Mouse (Mus musculus) thymus, adult 2 months (tissue): ENCODE data around the gene Gjc1.

Experiments used
- CTCF ChIP-seq: fragments of 200-500 bp; IDR thresholded peaks from 2 replicates; pipeline ENCODE4 v1.5.1; 2012; ENCODE audit warnings: mild to moderate bottlenecking, control low read depth, low read length, moderate library complexity, borderline replicate concordance; ENCODE audit not compliant: control insufficient read depth, poor library complexity, insufficient read depth; ENCODE audit errors: extremely low read depth
- POLR2A ChIP-seq: fragments of 200-500 bp; IDR thresholded peaks from 2 replicates; pipeline ENCODE4 v1.6.1; 2012; ENCODE audit warnings: mild to moderate bottlenecking, low read length, control low read depth, moderate library complexity; ENCODE audit not compliant: control insufficient read depth, poor library complexity, insufficient read depth; ENCODE audit errors: extremely low read depth

DNA sequence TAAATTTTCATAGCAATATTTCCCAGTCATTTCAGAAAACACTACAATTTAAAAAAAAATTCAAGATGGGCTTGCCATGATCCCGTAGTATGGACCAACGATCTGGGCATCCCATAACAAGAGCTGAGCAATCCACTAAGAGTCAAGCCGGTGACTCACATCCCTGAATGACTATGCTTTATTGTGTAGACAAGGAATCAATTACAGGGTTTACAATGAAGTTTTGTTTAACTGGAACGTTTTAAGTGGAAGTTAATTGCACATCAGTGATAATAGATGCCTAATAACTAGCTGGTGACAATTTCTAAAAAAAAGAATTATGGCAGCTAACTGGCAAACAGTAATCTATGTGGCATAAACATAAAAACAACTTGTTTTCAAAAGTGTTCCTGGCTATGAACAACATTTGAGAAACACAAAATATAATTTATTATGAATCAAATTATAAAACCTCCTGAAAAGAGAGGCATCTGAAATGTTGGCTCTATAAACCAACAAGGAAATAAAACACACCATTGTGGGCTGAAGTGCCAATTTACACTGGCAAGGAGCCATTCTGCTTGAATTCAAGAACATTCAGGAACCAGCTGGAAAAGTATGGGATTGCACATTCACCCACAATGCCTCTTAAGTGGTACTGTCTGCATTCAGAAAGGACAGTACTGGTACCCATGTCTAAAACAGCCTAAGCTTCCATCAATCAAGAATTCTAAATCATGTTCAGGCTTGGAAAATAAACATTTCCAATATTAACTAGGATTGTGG is 8.6 kb downstream of the Gjc1 start:
- TF ChIP-seq CTCF (no peak), POLR2A (no peak)
